Mouse (Mus musculus) CH12.LX (cell line): Measurements from ENCODE around the gene Gal3st2.
"Not testable (repeated sequence)": the region's sequence is repeated elsewhere in the genome, so short reads cannot be mapped to it uniquely, and the experiment has no call there.

ENCODE experiments used
- BHLHE40 ChIP-seq: IDR thresholded peaks from 2 replicates; pipeline ENCODE4 v1.6.1; 2011; ENCODE audit warnings: mild to moderate bottlenecking, low read depth, low read length, improper control_type of control experiment
- CTCF ChIP-seq, 2 experiments: IDR thresholded peaks in 1 of 2; conservative IDR thresholded peaks in 1 of 2; 2 replicates each; pipeline ENCODE4 v1.5.1; 2011 to 2012; ENCODE audit warnings: low read depth in 2 of 2, low read length in 2 of 2, improper control_type of control experiment in 1 of 2, inconsistent platforms in 1 of 2, mild to moderate bottlenecking in 1 of 2, moderate library complexity in 1 of 2
- E2F4 ChIP-seq: IDR thresholded peaks from 2 replicates; pipeline ENCODE4 v1.6.1; 2011; ENCODE audit warnings: low read depth, low read length, improper control_type of control experiment; ENCODE audit not compliant: insufficient replicate concordance
- EP300 ChIP-seq: IDR thresholded peaks from 2 replicates; pipeline ENCODE4 v1.6.1; 2011; ENCODE audit warnings: low read length, improper control_type of control experiment
- IRF4 ChIP-seq: IDR thresholded peaks from 2 replicates; pipeline ENCODE4 v1.6.1; 2014; ENCODE audit warnings: low read depth, mild to moderate bottlenecking, inconsistent platforms, low read length, improper control_type of control experiment
- JUND ChIP-seq: conservative IDR thresholded peaks from 2 replicates; pipeline ENCODE4 v1.6.1; 2011; ENCODE audit warnings: low read depth, low read length, improper control_type of control experiment
- POLR2A ChIP-seq: IDR thresholded peaks from 2 replicates; pipeline ENCODE4 v1.6.1; 2011; ENCODE audit warnings: low read depth, mild to moderate bottlenecking, improper control_type of control experiment, low read length
- POLR2AphosphoS2 ChIP-seq: IDR thresholded peaks from 2 replicates; pipeline ENCODE4 v1.6.1; 2011; ENCODE audit warnings: low read depth, low read length, improper control_type of control experiment
- TBP ChIP-seq: conservative IDR thresholded peaks from 2 replicates; pipeline ENCODE4 v1.6.1; 2011; ENCODE audit warnings: low read depth, low read length, improper control_type of control experiment
- UBTF ChIP-seq: IDR thresholded peaks from 2 replicates; pipeline ENCODE4 v1.6.1; 2012; ENCODE audit warnings: low read depth, mild to moderate bottlenecking, inconsistent platforms, low read length, improper control_type of control experiment, moderate library complexity
- USF1 ChIP-seq: IDR thresholded peaks from 2 replicates; pipeline ENCODE4 v1.6.1; 2014; ENCODE audit warnings: low read depth, mild to moderate bottlenecking, inconsistent platforms, low read length, improper control_type of control experiment
- USF2 ChIP-seq: conservative IDR thresholded peaks from 2 replicates; pipeline ENCODE4 v1.6.1; 2011; ENCODE audit warnings: low read depth, low read length, improper control_type of control experiment
- ZC3H11A ChIP-seq: IDR thresholded peaks from 2 replicates; pipeline ENCODE4 v1.6.1; 2012; ENCODE audit warnings: low read depth, mild to moderate bottlenecking, inconsistent platforms, low read length, improper control_type of control experiment

DNA sequence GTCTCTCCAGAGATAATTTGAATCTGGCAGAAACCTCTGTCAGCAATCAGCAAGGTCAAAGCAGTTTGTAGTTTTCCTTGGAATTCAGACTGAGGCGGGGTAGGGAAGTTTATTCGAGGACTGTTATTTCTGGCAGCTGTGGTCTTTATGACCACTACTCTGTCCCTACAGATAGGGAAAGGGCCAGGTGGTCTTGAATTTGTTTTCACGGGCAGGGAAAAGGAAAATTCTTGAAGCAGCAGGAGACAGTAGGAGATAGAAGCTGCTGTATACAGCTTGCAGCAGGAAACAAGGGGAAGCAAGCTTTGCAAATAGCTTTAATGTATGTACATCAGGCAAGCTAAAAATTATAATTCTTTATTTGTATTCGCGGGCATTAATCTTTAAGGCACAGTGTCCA is 40.2 kb downstream of the Gal3st2 start:
- TF ChIP-seq IRF4; E2F4; POLR2A; ZC3H11A; POLR2AphosphoS2; TBP; USF1; USF2; CTCF (conservative IDR thresholded peaks at IDR 0.05 in 1 of 2, IDR thresholded peaks at IDR 0.05 in 1 of 2; ENCODE audit: low read depth in 2 of 2, low read length in 2 of 2); BHLHE40; EP300; UBTF; JUND: not testable (repeated sequence)
